Mouse (Mus musculus): ENCODE data around the gene Rps26. TPM values are rescaled to one million over a fixed set of nuclear protein-coding genes. Genes with fewer than 3 reads are reported as not detected.
"Not testable (repeated sequence)": the region's sequence is repeated elsewhere in the genome, so short reads cannot be mapped to it uniquely, and the experiment has no call there.

Gene Rps26
- total RNA-seq, 2 experiments from 2014 or later: 299 to 305 TPM

- peak; percentile 52 to 59 for DNase-seq (ENCODE audit: low spot score in 2 of 2)
- intact Hi-C loops (cut with DNase I): no loop called here
Observed at GRCm38 (mm10) chr10:128645111-128646011, 18.8 kb upstream of the Rps26 start, which contains the start of gene Ikzf4. TSS of gene Ikzf4 (minus strand) at chr10:128645991.

DNA sequence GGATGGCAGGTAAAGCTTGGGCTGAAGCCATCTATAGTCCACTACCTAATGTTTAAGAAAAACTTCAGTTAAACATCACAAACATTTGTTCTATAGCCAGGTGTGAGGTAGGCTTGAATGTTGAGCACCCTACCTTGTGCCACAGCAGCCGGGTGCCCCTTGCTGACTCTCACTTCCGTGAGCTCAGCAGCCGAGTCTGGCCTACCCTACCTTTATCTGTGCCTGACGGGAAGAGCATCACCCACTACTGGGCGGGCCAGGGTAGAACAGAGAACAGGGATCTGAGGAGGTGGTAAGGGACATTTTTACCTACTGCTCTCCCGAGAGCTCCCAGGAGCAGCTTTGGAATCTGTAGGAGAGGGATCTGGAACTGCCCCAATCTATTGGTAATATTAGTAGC, 16.2 kb upstream of the Rps26 start:
- intact Hi-C loops (cut with DNase I): no loop called here
- DNase-seq (ENCODE audit: low spot score in 2 of 2): no peak

GRCm38 (mm10) chr10:128641871-128642270, 15.3 kb upstream of the Rps26 start:
- DNase-seq (ENCODE audit: low spot score in 2 of 2): no peak
- intact Hi-C loops (cut with DNase I): no loop called here

DNA sequence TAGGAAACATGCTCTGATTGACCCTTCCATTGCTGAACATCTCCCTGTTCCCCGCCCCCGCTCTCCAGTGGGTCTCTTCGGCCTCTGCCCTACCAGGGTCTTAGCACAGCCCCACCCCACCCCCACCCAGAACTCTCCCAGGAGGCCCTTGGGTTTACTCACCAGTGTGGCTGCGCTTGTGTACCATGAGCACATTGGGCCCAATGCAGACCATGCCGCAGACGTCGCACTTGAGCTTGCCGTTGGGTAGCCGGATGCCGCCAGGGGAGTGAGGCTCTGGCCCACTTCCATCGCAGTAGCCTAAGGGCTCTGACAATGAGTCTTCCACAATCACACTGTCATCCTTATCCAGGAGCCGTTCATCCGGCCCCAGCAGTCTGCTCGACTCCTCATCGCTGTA, 14.3 kb upstream of the Rps26 start:
- intact Hi-C loops (cut with DNase I): no loop called here

GRCm38 (mm10) chr10:128639999-128640398, 13.5 kb upstream of the Rps26 start:
- intact Hi-C loops (cut with DNase I): no loop called here
- DNase-seq (ENCODE audit: low spot score in 2 of 2): no peak

More for the DNA sequence above, 14.3 kb upstream of the Rps26 start:
- no peak for DNase-seq (ENCODE audit: low spot score in 2 of 2)

GRCm38 (mm10) chr10:128637011-128637410, 10.5 kb upstream of the Rps26 start:
- no peak for DNase-seq (ENCODE audit: low spot score in 2 of 2)
- intact Hi-C loops (cut with DNase I): no loop called here

GRCm38 (mm10) chr10:128636561-128636960, 10.0 kb upstream of the Rps26 start:
- DNase-seq (ENCODE audit: low spot score in 2 of 2): no peak
- intact Hi-C loops (cut with DNase I): no loop called here

DNA sequence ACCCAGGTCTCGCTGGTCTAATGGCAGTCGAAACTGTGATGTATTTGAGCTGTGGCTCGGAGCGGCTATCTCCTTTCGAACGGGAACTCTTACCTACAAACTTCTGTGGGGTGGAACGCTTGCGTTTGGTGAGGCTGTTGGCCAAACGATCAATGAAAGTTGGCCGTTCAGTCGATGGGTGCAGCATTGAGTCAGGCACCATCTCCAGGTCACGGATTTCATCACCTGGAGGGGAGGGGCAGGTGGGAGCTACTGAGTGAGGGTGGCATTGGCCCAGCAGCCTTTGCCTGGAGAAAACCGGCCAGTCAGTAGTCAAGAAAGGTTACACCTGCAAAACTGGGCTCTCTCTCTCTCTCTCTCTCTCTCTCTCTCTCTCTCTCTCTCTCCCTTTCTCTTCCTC, 9.2 kb upstream of the Rps26 start:
- DNase-seq (ENCODE audit: low spot score in 2 of 2): no peak
- intact Hi-C loops (cut with DNase I): no loop called here

GRCm38 (mm10) chr10:128631571-128631970, 5.0 kb upstream of the Rps26 start:
- no peak for DNase-seq (ENCODE audit: low spot score in 2 of 2)
- intact Hi-C loops (cut with DNase I): no loop called here

DNA sequence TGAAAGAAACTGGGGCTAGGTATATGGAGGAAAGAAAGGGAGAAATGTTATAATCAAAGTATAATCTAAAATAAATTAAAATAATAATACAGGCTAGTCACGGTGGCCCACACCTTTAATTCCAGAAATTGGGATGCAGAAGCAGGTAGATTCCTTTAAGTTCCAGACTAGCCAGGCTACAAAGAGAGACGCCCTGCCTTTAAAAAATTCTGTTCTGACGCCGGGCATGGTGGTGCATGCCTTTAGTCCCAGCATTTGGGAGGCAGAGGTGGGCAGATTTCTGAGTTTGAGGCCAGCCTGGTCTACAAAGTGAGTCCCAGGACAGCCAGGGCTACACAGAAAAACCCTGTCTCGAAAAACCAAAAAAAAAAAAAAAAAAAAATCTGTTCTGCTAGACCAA, 3.8 kb upstream of the Rps26 start:
- intact Hi-C loops (cut with DNase I); DNase-seq (ENCODE audit: low spot score in 2 of 2): not testable (repeated sequence)

DNA sequence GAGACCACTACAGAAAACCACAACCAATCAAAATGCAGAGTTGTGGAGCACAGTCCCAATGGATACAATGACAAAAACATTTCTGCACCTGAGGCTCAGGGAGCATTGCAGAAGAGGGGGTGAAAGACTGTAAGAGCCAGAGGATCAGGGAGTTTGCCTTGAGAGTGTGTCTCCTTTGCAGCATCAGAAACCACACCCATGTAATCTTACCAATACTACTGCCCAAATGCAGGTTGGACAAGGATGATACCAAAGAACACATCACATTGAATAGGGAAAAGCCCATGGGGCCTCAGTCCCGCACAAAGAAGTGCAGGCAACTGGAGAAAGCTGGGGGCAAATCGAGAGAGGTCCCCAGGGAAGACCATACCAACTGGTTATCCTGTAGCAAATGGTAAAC, 3.2 kb upstream of the Rps26 start:
- no peak for DNase-seq (ENCODE audit: low spot score in 2 of 2)
- intact Hi-C loops (cut with DNase I): loop anchor here (10.0 kb wide), 1 partner anchor 265 kb away; the partner anchor contains the start of gene Gdf11

DNA sequence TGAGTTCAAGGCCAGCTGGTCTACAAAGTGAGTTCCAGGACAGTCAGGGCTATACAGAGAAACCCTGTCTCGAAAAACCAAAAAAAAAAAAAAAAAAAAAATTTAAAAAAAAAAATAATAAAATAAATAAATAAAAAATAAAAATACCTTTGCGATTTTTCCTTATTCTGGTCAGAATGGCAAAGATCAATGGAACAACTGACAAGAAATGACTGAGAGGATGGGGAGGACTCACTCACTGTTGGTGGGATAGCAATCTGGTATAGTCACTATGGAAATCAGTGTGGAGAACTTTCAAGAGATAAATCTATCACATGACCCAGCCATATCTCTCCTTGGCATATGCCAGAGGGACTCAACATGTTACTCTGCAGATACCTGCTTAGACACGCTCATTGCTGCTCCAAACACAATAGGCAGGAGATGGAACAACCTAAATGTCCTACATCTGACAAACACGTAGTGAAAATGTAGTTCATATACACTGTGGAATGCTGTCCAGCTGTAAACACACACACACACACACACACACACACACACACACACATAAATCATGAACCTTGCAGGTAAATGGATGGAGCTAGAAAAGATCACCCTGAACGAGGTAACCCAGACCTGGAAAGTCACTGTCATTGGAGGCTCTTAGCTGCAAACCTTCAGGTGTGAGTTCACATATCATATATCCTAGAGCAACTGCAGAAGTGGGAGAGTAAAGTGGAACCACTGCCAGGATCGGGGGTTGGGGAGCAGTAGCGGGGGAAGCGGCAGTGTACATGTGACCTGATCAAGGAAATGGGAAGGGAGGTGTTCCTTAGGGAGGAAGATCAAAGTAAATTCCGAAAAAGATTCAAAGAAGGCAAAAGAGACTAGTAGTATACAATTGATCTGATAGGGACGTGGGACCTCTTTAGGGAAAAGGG, 1.1 kb upstream of the Rps26 start:
- no peak for DNase-seq (ENCODE audit: low spot score in 2 of 2)
- intact Hi-C loops (cut with DNase I): loop anchor here (2.0 to 10.0 kb wide), 2 partner anchors 45 to 267 kb away; partner anchors contain the start of gene Gdf11

DNA sequence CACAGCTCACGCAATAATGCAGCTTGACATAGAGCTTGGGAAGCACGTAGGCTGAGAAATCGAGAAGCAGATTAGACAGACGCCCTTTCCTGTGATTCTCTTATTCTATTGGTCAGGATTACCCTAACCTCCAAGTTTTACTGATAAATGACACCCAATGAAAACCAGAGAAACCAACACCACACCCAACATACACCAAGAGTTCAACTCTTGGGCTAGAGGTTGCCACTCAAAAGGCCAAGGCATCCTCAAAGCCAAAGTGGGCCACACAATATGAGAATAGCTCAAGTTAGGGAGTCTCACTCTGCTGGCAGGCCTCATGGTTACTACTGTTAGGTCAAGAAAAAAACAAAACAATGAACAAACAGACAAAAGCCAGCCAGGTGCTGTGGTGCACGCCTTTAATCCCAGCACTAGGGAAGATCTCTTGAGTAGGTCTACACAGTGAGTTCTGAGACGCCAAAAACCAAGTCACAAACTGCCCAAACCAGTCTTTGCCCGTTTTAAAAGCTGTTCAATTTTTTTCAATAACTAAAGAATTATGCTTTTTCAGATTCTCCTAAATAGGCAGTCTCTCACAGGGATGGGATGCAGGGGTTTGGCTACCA, 1.2 kb downstream of the Rps26 start:
- intact Hi-C loops (cut with DNase I): loop anchor here (10.0 kb wide), 1 partner anchor 269 kb away; the partner anchor contains the start of gene Gdf11

GRCm38 (mm10) chr10:128623106-128623613, 3.4 kb downstream of the Rps26 start:
- intact Hi-C loops (cut with DNase I): loop anchor here (10.0 kb wide), 1 partner anchor 272 kb away; the partner anchor contains the start of gene Gdf11

More for the DNA sequence above, 1.2 kb downstream of the Rps26 start:
- DNase-seq (ENCODE audit: low spot score in 2 of 2): no peak

GRCm38 (mm10) chr10:128622702-128623101, 3.8 kb downstream of the Rps26 start:
- no peak for DNase-seq (ENCODE audit: low spot score in 2 of 2)
- intact Hi-C loops (cut with DNase I): loop anchor here (10.0 kb wide), 1 partner anchor 272 kb away; the partner anchor contains the start of gene Gdf11

More at GRCm38 (mm10) chr10:128623106-128623613, 3.4 kb downstream of the Rps26 start:
- DNase-seq (ENCODE audit: low spot score in 2 of 2): not testable (repeated sequence)

- intact Hi-C loops (cut with DNase I): loop anchor here (10.0 kb wide), 1 partner anchor 273 kb away; the partner anchor contains the start of gene Gdf11
- no peak for DNase-seq (ENCODE audit: low spot score in 2 of 2)
Observed at GRCm38 (mm10) chr10:128621986-128622520, 4.5 kb downstream of the Rps26 start.

GRCm38 (mm10) chr10:128620241-128620640, 6.3 kb downstream of the Rps26 start:
- no peak for DNase-seq (ENCODE audit: low spot score in 2 of 2)
- intact Hi-C loops (cut with DNase I): loop anchor here (10.0 kb wide), 1 partner anchor 275 kb away; the partner anchor contains the start of gene Gdf11

DNA sequence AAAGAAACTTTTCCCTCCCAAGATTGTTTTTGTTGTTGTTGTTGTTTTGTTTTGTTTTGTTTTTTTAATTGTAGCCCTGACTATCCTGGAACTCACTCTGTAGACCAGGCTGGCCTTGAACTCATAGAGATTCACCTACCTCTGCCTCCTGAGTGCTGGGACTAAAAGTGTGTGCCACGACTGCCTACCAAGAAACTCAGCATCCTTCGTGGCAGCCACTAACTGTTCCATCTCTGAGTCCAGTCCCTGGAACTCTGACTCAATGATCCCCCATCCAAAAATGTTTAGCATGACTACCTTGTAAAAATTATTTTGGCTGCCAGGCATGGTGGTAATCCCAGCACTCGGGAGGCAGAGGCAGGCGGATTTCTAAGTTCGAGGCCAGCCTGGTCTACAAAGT, 7.4 kb downstream of the Rps26 start:
- DNase-seq (ENCODE audit: low spot score in 2 of 2); intact Hi-C loops (cut with DNase I): not testable (repeated sequence)

DNA sequence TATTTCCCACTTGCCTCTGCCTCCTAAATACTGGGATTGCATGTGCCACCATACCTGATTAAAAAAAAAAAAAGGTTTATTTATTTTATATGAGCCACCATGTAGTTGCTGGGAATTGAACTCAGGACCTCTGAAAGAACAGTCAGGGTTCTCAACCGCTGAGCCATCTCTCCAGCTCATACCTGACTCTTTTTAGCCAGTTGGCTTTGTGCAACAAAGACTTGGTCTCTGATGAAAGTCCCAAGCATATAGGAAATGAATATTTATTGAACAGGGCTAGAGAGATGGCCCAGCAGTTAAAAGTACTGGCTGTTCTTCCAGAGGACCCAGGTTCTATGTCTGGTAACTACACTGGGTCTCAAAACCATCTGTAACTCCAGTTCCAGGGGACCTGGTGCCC, 8.0 kb downstream of the Rps26 start:
- DNase-seq (ENCODE audit: low spot score in 2 of 2): no peak
- intact Hi-C loops (cut with DNase I): no loop called here

Measured in left cerebral cortex, postnatal 14 days (tissue).